Mouse (Mus musculus) thymus, adult 2 months (tissue): ENCODE results near the gene Rarres1. TPM values are rescaled to one million over a fixed set of nuclear protein-coding genes. Genes with fewer than 3 reads are reported as not detected.

Experiments used
- DNase-seq: peaks from one replicate; pipeline ENCODE4 v3.0.0; 2021
- H3K27ac ChIP-seq: fragments of 200-500 bp; 2 replicates; pipeline ENCODE4 v1.5.1; 2012; ENCODE audit warnings: low read length, control low read depth; ENCODE audit not compliant: control insufficient read depth, insufficient read depth
- H3K27me3 ChIP-seq: fragments of 200-500 bp; 2 replicates; pipeline ENCODE4 v1.6.1; 2012; ENCODE audit warnings: mild to moderate bottlenecking, low read length, moderate library complexity, mixed read lengths; ENCODE audit not compliant: control insufficient read depth, insufficient read depth
- H3K36me3 ChIP-seq: fragments of 200-500 bp; 2 replicates; pipeline ENCODE4 v1.6.1; 2012; ENCODE audit warnings: mild to moderate bottlenecking, low read length, moderate library complexity; ENCODE audit not compliant: control insufficient read depth, insufficient read depth
- H3K4me1 ChIP-seq: fragments of 200-500 bp; replicated peaks from 2 replicates; pipeline ENCODE4 v1.6.1; 2012; ENCODE audit warnings: low read length; ENCODE audit not compliant: control insufficient read depth, insufficient read depth
- H3K4me3 ChIP-seq: fragments of 200-500 bp; 2 replicates; pipeline ENCODE4 v1.5.1; 2012; ENCODE audit warnings: mild to moderate bottlenecking, low read length, control low read depth, moderate library complexity; ENCODE audit not compliant: control insufficient read depth, insufficient read depth
- CTCF ChIP-seq: fragments of 200-500 bp; IDR thresholded peaks from 2 replicates; pipeline ENCODE4 v1.5.1; 2012; ENCODE audit warnings: mild to moderate bottlenecking, control low read depth, low read length, moderate library complexity, borderline replicate concordance; ENCODE audit not compliant: control insufficient read depth, poor library complexity, insufficient read depth; ENCODE audit errors: extremely low read depth
- POLR2A ChIP-seq: fragments of 200-500 bp; IDR thresholded peaks from 2 replicates; pipeline ENCODE4 v1.6.1; 2012; ENCODE audit warnings: mild to moderate bottlenecking, low read length, control low read depth, moderate library complexity; ENCODE audit not compliant: control insufficient read depth, poor library complexity, insufficient read depth; ENCODE audit errors: extremely low read depth
- WGBS: fragments of 180-500 bp; shearing (Covaris S2); methylation state at CpG from one replicate; pipeline ENCODE4 v1.1.7; 2018; 5-methylcytosine and 5-hydroxymethylcytosine counted together
- polyA plus RNA-seq: library from polyadenylated mRNA; depleted of rRNA; stranded (reverse); fragments of >200 nt; gene quantifications from 2 replicates; pipeline ENCODE4 v1.2.3, GENCODE M21; 2012

The Rarres1 gene
- polyA plus RNA-seq, 1 experiment: 2.8 TPM

DNA sequence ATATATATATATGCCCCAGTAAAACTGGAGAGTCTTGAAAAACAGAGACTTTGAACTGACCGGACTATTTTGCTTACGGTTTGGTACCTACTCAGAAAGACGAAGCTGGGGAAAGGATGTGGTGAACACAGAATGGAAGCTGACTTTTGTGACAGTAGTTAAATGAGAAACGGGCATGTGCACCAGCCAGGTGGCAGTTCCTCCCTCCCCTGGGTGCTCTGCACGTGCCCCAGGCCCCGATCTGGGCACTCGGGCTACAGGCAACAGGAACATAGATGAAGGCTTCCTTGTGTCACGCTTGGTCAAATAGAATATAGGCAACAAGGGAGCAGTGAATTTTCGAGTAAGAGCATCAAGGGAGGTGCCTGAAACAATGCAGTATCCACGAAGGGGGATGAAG is 19.0 kb downstream of the Rarres1 start:
- TF ChIP-seq CTCF (no peak), POLR2A (no peak)
- H3K4me3 ChIP-seq: no peak overlapping the region
- H3K36me3 ChIP-seq: no peaks in the 10 kb centered on the region
- no peaks in the 10 kb centered on the region for H3K27me3 ChIP-seq
- no peak for DNase-seq
- no peaks in the 10 kb centered on the region for H3K4me1 ChIP-seq
- WGBS: 82% methylated on average over 10 of the region's 10 CpGs
- no peak overlapping the region for H3K27ac ChIP-seq

DNA sequence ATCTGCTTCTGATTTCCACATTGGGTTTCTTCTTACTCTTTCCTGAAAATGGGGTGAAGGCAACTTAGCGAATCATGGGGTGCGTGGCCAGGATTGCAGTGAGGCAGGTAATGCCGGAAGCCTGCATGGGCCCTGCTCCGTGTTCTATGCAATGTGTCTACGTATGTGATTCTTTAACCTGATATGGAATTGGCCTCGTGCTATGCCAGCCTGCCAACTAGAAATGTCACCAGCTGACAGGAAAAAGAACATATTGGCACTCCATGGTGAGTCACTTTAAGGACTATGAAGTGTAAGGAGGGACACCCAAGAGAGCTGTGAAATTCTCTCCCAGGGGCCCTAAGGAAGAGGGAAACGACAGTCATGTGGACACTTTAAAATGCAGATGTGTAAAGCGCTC is 22.2 kb downstream of the Rarres1 start:
- H3K27me3 ChIP-seq: no peaks in the 10 kb centered on the region
- no peak overlapping the region for H3K4me3 ChIP-seq
- no peak overlapping the region for H3K27ac ChIP-seq
- DNase-seq: no peak
- H3K4me1 ChIP-seq: no peaks in the 10 kb centered on the region
- WGBS: 86% methylated on average over 8 of the region's 8 CpGs
- TF ChIP-seq CTCF (no peak), POLR2A (no peak)
- no peaks in the 10 kb centered on the region for H3K36me3 ChIP-seq

DNA sequence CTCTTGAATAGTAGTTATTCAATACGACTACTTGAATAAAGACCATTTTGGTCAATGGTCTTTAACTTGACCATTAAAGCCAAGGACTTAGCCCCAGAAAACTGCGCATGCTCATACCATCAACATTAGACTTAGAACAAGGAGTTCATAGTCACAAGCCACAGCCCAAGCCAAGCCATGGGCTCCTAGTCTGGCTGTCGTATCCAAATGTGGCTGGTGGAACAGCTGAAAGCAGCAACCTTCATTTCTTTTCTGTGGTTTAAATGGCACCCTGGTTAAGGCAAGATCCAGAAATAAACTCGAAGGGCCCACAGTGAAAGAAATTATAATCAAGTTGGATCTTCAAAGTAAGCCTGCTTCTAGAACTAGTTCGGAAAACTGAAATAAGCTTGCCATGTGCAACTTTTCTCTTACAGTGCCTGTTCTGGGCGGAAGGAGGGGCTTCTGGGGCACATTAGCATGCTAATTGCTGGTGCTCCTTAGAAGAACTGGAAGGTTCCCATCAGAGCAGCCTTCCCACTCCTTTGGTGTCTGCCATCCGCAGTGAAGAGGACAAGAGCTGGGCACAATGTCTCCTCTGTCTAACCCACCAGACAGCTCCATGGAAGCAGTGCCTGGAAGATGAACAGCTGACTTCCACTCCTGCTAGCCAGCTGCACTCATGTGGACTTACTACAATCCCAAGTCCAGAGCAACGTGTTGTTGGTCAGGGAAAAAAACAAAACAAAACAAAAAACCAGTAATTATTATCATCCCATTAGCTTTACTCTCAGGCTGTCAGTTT is 23.0 kb downstream of the Rarres1 start:
- H3K36me3 ChIP-seq: no peaks in the 10 kb centered on the region
- DNase-seq: no peak
- WGBS: 90% methylated on average over 8 of the region's 8 CpGs
- no peaks in the 10 kb centered on the region for H3K4me1 ChIP-seq
- H3K4me3 ChIP-seq: no peak overlapping the region
- TF ChIP-seq CTCF (no peak), POLR2A (no peak)
- H3K27me3 ChIP-seq: no peaks in the 10 kb centered on the region
- H3K27ac ChIP-seq: no peak overlapping the region

DNA sequence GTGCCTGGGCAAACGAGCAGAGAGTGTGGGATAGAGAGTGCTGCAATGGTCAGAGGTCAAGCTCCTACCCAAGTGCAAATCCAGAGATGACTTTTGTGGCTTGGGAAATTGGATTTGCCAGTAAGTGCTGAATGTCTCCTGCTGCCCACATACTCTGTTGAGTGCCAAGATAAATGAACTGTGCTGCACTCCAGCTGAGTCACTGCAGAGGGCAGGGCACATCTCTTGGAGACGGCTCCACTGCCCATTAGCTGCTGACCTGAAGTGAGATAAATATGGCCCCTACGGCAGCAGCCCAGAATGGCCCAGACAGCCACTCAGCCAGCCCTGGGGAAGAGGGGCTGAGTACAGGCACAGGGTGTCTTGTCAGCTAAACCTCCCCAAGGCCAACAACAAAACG is 25.2 kb downstream of the Rarres1 start:
- H3K4me1 ChIP-seq: no peaks in the 10 kb centered on the region
- DNase-seq: no peak

DNA sequence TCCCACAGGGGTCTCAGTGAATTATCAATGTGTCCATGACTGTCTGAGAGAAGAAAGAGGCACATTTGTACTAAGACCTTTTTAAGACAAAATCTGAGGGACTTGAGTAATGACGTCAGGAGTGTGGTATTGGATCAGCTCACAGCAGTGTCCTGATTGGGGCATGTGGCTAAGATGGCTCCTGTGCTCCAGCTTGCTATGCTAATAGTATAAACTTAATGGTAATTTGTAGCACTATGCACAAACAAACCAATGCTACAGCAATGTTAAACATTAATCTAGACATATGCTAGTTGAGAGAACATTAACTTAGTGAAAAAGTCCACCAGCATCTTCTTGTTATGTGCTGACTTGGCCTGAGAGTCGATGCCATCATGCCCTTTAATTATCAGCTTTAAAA is 30.1 kb downstream of the Rarres1 start:
- Histone ChIP-seq H3K27me3 (no peaks in the 10 kb centered on the region), H3K36me3 (no peaks in the 10 kb centered on the region), H3K4me3 (no peak overlapping the region), H3K27ac (no peak overlapping the region), H3K4me1 (no peaks in the 10 kb centered on the region)
- WGBS: 90% methylated on average over 2 of the region's 2 CpGs
- TF ChIP-seq POLR2A (no peak), CTCF (no peak)
- no peak for DNase-seq

More for the DNA sequence above, 25.2 kb downstream of the Rarres1 start:
- H3K27ac ChIP-seq: no peak overlapping the region
- WGBS: 71% methylated on average over 4 of the region's 4 CpGs
- H3K4me3 ChIP-seq: no peak overlapping the region
- no peaks in the 10 kb centered on the region for H3K27me3 ChIP-seq
- no peaks in the 10 kb centered on the region for H3K36me3 ChIP-seq
- no peak for TF ChIP-seq CTCF
- TF ChIP-seq POLR2A: no peak

GRCm38 (mm10) chr3:67482400-67482799 is 32.9 kb downstream of the Rarres1 start:
- WGBS: 96% methylated on average over 10 of the region's 10 CpGs
- Histone ChIP-seq H3K27me3 (no peaks in the 10 kb centered on the region), H3K36me3 (peaks cover 4% of the 10 kb centered on the region; the same call in 1 of the 2 replicates), H3K4me3 (no peak overlapping the region), H3K4me1 (no peaks in the 10 kb centered on the region), H3K27ac (no peak overlapping the region)
- no peak for TF ChIP-seq CTCF
- TF ChIP-seq POLR2A: no peak
- no peak for DNase-seq

DNA sequence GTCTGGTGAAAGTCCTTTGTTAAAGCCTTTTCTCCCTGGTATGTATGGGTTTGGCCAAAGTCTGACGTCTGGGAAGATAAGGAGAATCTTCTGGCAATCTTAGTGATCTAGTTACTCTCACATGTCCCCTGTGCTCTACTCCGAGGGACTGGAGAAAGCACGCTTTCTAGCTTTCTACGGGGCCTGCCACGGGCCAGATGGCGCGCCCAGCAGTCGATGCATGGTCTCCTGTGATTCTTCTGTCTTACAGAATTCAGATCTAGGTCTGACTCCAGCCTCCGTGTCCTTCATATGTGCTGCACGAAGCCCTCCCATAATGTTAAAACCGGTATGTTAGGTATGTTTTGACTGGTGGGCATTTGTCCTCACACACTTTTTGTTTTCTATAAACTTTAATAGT is 35.5 kb downstream of the Rarres1 start:
- 97% methylated on average over 11 of the region's 11 CpGs for WGBS
- no peak for DNase-seq
- H3K4me1 ChIP-seq: no peaks in the 10 kb centered on the region
- no peak overlapping the region for H3K27ac ChIP-seq
- no peaks in the 10 kb centered on the region for H3K27me3 ChIP-seq
- no peak for TF ChIP-seq POLR2A
- no peak for TF ChIP-seq CTCF
- no peak overlapping the region for H3K4me3 ChIP-seq
- H3K36me3 ChIP-seq: peaks cover 4% of the 10 kb centered on the region; the same call in 1 of the 2 replicates
